Mouse (Mus musculus) right cerebral cortex, postnatal 10 days (tissue): ENCODE data around the gene Keap1.
"Not testable (repeated sequence)": the region's sequence is repeated elsewhere in the genome, so short reads cannot be mapped to it uniquely, and the experiment has no call there.

ENCODE experiments used
- DNase-seq, 2 experiments: peaks; one replicate each; pipeline ENCODE4 v3.0.0; 2021; ENCODE audit warnings: low spot score in 2 of 2

The Keap1 gene

GRCm38 (mm10) chr9:21238733-21239464 is at the start of gene Keap1:
Gene Keap1, minus strand, starts transcription at chr9:21239361.
- peak; percentile 81 to 82 for DNase-seq

- peak in 1 of 2 experiments; percentile 53 for DNase-seq
Measured at GRCm38 (mm10) chr9:21288404-21289336, 49.5 kb upstream of the Keap1 start.

DNA sequence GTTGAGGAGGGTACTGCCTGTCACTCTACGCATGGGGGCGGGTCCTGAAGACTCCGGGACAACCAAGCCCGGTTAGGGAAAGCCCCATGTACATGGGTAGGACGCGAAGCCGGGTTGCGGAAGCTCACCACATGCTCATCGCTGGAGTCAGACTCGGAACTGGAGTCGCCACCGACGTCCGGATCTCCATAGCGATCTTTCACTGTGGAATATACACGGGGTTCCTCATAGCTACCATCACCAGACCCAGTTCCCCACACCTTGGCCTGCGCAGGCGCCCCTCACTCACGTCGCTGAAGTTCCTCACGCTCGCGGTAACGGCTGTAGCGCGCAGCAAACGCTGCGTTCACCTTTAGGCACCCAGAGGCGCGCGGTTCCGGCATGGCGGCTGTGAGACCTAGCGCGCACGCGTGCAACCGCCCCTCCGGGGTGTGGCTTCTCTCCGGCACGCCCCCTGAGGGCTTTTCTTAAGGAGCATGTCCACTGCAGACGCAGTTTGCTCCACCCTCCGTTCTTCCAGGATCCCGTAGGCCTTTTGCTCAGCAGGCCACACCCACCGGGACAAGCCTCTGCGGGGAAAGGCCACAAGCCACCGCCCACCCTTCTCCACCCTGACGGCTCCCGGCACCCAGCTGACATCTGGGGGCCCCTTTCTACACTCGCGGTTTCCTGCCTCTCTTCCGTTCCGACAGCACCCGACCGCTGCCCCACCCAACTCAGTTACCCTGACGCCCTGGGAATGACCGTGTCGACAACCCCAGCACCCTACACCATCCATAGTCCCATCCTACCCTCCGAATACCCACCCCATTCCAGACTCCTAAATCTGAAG is 48.6 kb upstream of the Keap1 start, which contains the start of gene Kri1:
TSS of gene Kri1 (minus strand) at position 399 of the 832 bp plus-strand sequence.
- peak; percentile 98 for DNase-seq

DNA sequence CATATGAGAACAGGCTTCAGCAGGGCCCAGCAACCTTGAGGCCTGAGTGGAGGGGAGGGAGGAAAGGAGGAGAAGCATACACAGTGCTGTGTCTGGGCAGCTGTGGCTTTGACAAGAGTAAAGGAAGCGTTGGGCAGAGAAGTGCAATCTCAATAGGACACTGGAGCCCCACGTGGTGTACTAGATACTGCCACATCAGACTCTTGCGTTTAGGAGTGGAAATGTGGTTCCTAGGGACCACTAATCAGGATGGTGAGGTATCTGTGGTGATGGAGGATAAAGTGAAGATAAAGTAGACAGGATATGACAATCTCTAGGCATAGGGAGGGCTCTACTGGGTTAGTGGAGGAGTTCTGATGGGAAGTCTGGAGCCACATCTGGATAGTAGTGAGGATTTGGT is 47.6 kb upstream of the Keap1 start:
- no peak for DNase-seq

DNA sequence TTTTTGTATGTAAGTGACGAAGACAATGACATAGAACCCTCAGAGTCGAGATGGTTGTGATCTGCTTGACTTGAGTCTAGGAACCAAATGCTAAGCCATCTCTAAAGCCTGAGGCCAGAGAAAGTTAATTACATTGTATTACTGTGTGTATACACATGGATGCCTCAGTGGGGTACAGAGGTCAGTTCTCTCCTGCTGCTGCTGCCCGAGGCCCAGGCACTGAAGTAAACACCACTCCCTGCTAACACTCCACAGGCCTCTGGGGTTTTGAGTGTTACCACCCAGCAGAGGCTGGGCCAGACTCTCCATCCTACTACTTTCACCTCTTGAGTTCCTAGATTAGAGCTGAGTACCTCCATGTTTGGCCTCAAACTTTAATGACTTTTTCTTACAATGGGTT is 44.8 kb upstream of the Keap1 start:
- DNase-seq = no peak

- DNase-seq = no peak
Measured at GRCm38 (mm10) chr9:21283591-21283990, 44.4 kb upstream of the Keap1 start.

DNA sequence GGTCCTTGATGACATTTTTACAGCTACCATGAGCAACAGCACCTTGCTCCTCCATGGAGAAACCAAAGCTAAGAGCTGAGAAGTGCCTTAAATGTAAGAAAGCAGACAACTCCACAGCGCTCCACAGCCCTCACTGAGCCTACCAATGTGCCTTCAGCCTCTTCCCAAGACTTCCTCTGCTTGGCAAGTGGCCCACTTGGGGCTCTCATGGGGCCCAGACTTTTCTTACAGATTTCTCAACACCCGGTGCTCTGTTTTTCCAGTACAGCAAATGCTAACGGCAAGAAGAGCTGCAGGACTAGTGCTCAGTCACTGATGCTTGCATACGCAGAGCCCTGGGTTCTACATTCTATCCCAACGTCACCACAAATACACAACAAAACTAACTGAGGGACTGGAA is 38.6 kb upstream of the Keap1 start:
- DNase-seq = no peak

- no peak for DNase-seq
Measured at GRCm38 (mm10) chr9:21276307-21276706, 37.1 kb upstream of the Keap1 start.

GRCm38 (mm10) chr9:21275727-21276126 is 36.6 kb upstream of the Keap1 start:
- DNase-seq = no peak

- no peak for DNase-seq
Measured at GRCm38 (mm10) chr9:21275013-21275710, 36.0 kb upstream of the Keap1 start.

- DNase-seq = no peak
Measured at GRCm38 (mm10) chr9:21274336-21274735, 35.2 kb upstream of the Keap1 start.

DNA sequence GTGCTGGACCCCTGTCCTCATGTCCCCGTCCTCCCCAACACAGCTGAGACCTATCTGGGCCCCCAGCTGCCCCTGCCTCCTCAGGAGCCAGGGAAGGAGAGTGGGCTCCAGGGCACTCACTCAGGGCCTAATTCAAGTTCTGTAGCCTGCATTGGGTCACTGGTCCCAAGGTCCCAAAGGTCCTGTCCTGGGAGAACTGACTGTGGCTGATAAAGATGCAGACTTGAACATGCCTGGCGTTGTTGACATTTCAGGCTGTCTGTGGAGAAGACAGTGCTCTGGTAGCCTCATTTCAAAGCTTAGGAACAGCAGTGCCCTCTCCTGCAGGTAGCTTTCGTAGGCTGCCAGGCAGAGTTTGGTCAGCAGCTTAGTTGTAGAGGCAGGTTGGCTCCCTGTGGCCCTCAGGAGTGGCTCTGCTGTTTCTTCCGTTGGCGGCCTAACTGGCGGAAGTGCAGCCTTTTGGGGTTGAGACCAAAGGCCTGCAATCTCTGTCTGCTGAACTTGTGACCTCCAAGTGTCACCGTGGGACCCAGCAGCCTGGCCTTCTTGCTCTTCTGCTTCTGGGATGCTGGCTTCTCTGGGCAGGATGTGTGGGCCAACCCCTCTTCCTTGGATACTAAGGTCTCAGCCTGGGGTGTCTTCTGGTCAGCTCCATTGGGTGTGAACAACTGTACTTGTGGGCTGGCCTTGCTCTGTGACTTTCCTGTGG is 34.5 kb upstream of the Keap1 start:
- no peak for DNase-seq

GRCm38 (mm10) chr9:21273094-21273493 is 33.9 kb upstream of the Keap1 start:
- DNase-seq = no peak

DNA sequence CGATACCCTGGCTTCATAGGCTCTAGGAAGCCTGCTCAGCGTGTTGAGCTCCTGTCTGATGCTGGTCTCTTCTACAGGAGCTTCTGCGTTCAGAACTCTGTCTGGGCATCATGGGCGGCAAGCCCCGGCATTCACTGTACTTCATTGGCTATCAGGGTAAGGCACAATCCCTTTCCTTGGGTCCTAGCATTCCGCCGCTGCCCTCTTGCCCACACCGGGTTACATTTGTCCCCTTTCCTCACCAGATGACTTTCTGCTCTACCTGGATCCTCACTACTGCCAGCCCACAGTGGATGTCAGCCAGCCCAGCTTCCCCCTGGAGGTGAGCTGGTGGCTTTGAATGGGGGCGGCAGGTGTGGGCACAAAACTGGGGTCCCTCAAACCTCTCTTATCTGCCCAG is 33.2 kb upstream of the Keap1 start:
- no peak for DNase-seq

GRCm38 (mm10) chr9:21269590-21269989 is 30.4 kb upstream of the Keap1 start:
- not testable (repeated sequence) for DNase-seq

- no peak for DNase-seq
Measured at GRCm38 (mm10) chr9:21268305-21268704, 29.1 kb upstream of the Keap1 start.

DNA sequence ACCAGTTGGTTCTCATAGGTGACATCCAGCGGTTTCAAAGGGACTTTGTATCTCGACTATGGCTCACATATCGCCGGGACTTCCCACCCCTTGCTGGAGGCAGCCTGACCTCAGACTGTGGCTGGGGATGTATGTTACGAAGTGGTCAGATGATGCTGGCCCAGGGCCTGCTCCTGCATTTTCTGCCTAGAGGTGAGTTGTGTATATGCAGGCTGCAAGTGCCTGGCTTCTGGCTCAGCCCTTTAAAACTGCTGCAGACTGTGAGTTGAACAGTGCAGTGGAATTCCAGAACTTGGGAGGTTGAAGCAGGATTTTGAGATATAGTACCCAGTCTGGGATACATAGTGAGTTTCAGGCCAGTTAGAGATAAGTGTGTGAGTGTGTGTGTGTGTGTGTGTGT is 27.7 kb upstream of the Keap1 start:
- DNase-seq = no peak

GRCm38 (mm10) chr9:21265611-21266010 is 26.4 kb upstream of the Keap1 start:
- no peak for DNase-seq

GRCm38 (mm10) chr9:21265000-21265561 is 25.9 kb upstream of the Keap1 start, which contains the start of gene Atg4d:
Gene Atg4d, plus strand, starts transcription at chr9:21265293.
- DNase-seq = peak; percentile 98 to 99
